Mouse (Mus musculus): ENCODE measurements around the gene Rdx. TPM values are rescaled to one million over a fixed set of nuclear protein-coding genes. Genes with fewer than 3 reads are reported as not detected.
"Not testable (repeated sequence)": the region's sequence is repeated elsewhere in the genome, so short reads cannot be mapped to it uniquely, and the experiment has no call there.

The Rdx gene
- polyA plus RNA-seq, 1 experiment from 2014 or later: 144 TPM

DNA sequence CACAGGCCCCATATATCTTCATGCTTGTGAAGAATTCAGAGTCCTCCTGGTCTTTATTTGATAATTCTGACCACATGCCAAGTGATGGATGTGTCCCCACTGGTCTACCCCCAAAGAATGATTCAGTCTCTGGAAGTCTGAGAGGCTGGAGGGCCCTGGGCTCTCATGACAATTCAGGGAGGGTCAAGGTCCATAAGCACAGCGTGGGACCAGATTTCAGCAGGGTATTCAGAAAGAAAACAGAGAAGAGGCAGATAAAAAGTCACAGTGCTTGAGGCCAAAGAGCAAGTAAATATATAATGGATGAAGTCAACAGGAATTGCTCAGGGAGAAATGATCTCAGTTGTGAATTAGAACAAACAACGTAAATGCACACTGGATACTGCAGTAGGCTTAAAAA is 15.5 kb upstream of the Rdx start:
- Histone ChIP-seq H3K27ac (replicated peaks) (no peak overlapping the region), H3K4me1 (peaks cover 11% of the 10 kb centered on the region), H3K27me3 (replicated peaks; ENCODE audit: low read depth, poor library complexity, severe bottlenecking) (no peaks in the 10 kb centered on the region), H3K4me3 (no peak overlapping the region), H3K36me3 (replicated peaks) (no peaks in the 10 kb centered on the region), H3K9me3 (no peaks in the 10 kb centered on the region)
- WGBS: 64% methylated on average over 2 of the region's 2 CpGs
- no peak for DNase-seq (ENCODE audit: low spot score)

- Histone ChIP-seq H3K4me1 (no peaks in the 10 kb centered on the region), H3K27ac (replicated peaks) (no peak overlapping the region), H3K36me3 (replicated peaks) (no peaks in the 10 kb centered on the region), H3K4me3 (no peak overlapping the region), H3K9me3 (no peaks in the 10 kb centered on the region), H3K27me3 (replicated peaks; ENCODE audit: low read depth, poor library complexity, severe bottlenecking) (no peaks in the 10 kb centered on the region)
- DNase-seq (ENCODE audit: low spot score): no peak
- WGBS: 88% methylated on average over 1 of the region's 1 CpGs
Measured at GRCm38 (mm10) chr9:52037493-52037892, 9.5 kb upstream of the Rdx start.

- Histone ChIP-seq H3K36me3 (replicated peaks) (no peaks in the 10 kb centered on the region), H3K27me3 (replicated peaks; ENCODE audit: low read depth, poor library complexity, severe bottlenecking) (no peaks in the 10 kb centered on the region; the same call in 1 of the 2 replicates), H3K27ac (replicated peaks) (no peak overlapping the region), H3K4me3 (no peak overlapping the region), H3K4me1 (peaks cover 2% of the 10 kb centered on the region), H3K9me3 (no peaks in the 10 kb centered on the region)
- DNase-seq (ENCODE audit: low spot score): no peak
- WGBS: 91% methylated on average over 2 of the region's 2 CpGs
Measured at GRCm38 (mm10) chr9:52041657-52042056, 5.3 kb upstream of the Rdx start.

DNA sequence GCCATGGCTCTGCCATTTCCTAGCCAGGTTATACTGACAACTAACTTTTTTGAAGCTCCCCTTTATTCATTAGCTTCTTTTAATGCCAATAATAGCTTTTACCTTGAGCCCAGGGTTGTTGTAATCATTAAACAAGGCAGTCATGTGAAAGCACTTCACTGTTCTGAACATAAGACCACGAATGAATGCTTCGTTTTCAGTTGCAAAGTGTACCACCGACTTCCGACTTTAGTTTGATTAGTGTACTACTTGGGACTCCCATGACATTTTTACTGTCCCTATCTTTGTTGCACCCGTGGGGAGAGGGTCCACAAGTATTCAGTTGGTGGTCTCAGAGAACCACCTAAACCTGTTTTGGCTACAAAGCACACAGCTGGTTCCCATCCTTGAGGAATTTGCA is 287 bp upstream of the Rdx start:
- H3K4me3 ChIP-seq: peak overlapping the region; percentile 96
- peak overlapping the region; percentile 99; the same call in 1 of the 2 replicates for H3K27ac ChIP-seq (replicated peaks)
- H3K4me1 ChIP-seq: peaks cover 30% of the 10 kb centered on the region
- no peaks in the 10 kb centered on the region; the same call in 1 of the 2 replicates for H3K27me3 ChIP-seq (replicated peaks; ENCODE audit: low read depth, poor library complexity, severe bottlenecking)
- H3K36me3 ChIP-seq (replicated peaks): no peaks in the 10 kb centered on the region
- WGBS: 28% methylated on average over 5 of the region's 5 CpGs
- H3K9me3 ChIP-seq: no peaks in the 10 kb centered on the region
- DNase-seq (ENCODE audit: low spot score): no peak

GRCm38 (mm10) chr9:52047821-52048649 is 1.1 kb downstream of the Rdx start:
- Histone ChIP-seq H3K4me1 (peaks cover 35% of the 10 kb centered on the region), H3K36me3 (replicated peaks) (no peaks in the 10 kb centered on the region), H3K27ac (replicated peaks) (peak overlapping the region; percentile 99), H3K4me3 (peak overlapping the region; percentile 96), H3K9me3 (no peaks in the 10 kb centered on the region), H3K27me3 (replicated peaks; ENCODE audit: low read depth, poor library complexity, severe bottlenecking) (no peaks in the 10 kb centered on the region; the same call in 1 of the 2 replicates)
- WGBS: under 1% methylated on average over 118 of the region's 118 CpGs
- peak; percentile 88 for DNase-seq (ENCODE audit: low spot score)

DNA sequence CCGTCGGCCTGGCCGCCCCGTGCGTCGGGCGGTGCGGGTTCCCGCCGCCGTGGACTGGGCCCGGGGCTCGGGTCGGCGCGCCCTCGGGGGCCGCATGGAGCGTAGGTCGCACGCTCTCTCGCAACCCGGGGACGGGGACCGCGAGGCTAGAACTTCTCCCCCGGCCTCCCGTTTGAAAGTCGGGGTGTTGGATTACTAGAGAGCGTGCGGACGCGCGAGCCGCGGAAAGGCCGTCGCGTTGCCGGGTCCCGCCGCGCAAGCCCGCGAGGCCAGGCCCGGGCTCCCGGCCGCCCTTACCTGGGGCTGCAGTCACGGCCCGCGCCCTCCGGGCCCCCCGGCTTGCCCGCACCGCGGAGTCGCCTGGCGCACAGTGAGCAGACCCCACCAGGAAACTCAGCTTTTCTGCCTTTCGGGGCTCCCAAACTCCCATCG is 1.7 kb downstream of the Rdx start:
- Histone ChIP-seq H3K9me3 (no peaks in the 10 kb centered on the region), H3K27me3 (replicated peaks; ENCODE audit: low read depth, poor library complexity, severe bottlenecking) (no peaks in the 10 kb centered on the region; the same call in 1 of the 2 replicates), H3K27ac (replicated peaks) (peak overlapping the region; percentile 99), H3K4me1 (peaks cover 35% of the 10 kb centered on the region), H3K4me3 (peak overlapping the region; percentile 96), H3K36me3 (replicated peaks) (no peaks in the 10 kb centered on the region)
- DNase-seq (ENCODE audit: low spot score): no peak
- WGBS: under 1% methylated on average over 60 of the region's 60 CpGs

GRCm38 (mm10) chr9:52049605-52050004 is 2.6 kb downstream of the Rdx start:
- H3K4me1 ChIP-seq: peaks cover 35% of the 10 kb centered on the region
- no peaks in the 10 kb centered on the region; the same call in 1 of the 2 replicates for H3K27me3 ChIP-seq (replicated peaks; ENCODE audit: low read depth, poor library complexity, severe bottlenecking)
- H3K27ac ChIP-seq (replicated peaks): no peak overlapping the region
- H3K9me3 ChIP-seq: no peaks in the 10 kb centered on the region
- no peaks in the 10 kb centered on the region for H3K36me3 ChIP-seq (replicated peaks)
- WGBS: under 1% methylated on average over 3 of the region's 3 CpGs
- no peak for DNase-seq (ENCODE audit: low spot score)
- H3K4me3 ChIP-seq: peak overlapping the region; percentile 96

DNA sequence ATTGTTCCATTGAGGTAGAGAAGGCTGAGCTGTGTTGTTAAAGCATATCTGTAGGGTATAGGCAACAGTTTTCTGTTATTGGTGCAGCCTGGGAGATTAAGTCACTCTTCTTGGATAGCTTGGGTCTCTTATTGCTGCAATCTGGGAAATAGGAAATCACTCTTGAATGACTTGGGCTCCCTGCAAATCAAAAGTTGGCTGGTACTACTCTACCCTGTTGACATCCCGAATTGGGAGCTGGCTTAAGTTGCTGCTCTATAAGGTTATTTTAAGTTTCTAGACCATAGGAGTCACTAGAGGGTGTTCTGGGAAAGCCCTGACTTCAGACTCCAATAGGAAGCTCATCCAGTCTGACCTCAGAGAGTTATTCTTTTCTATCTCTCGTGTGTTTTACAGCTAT is 3.4 kb downstream of the Rdx start:
- H3K27ac ChIP-seq (replicated peaks): no peak overlapping the region
- DNase-seq (ENCODE audit: low spot score): no peak
- peak overlapping the region; percentile 96 for H3K4me3 ChIP-seq
- H3K36me3 ChIP-seq (replicated peaks): no peaks in the 10 kb centered on the region
- no peaks in the 10 kb centered on the region; the same call in 1 of the 2 replicates for H3K27me3 ChIP-seq (replicated peaks; ENCODE audit: low read depth, poor library complexity, severe bottlenecking)
- peaks cover 38% of the 10 kb centered on the region for H3K4me1 ChIP-seq
- H3K9me3 ChIP-seq: no peaks in the 10 kb centered on the region
- 53% methylated on average over 2 of the region's 2 CpGs for WGBS

DNA sequence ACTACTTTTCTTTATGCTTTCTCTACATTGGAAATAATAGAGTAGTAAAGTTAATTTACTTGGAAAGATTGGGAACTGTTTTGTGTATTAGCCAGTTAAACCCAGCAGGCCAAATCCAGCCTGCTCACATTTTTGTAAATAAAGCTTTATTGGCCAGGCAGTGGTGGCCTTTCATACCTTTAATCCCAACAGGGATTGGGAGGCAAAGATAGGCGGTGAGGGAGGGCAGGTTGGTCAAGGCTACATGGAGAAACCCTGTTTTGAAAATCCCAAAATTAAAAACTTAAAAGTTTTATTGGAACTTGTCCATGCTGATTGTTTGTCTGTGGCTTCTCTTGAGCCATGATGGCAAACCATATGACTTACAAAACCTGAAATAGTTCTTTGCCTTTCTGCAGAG is 5.2 kb downstream of the Rdx start:
- DNase-seq (ENCODE audit: low spot score): no peak

GRCm38 (mm10) chr9:52055313-52055712 is 8.3 kb downstream of the Rdx start:
- Histone ChIP-seq H3K36me3 (replicated peaks) (no peaks in the 10 kb centered on the region), H3K4me1 (peaks cover 23% of the 10 kb centered on the region), H3K27ac (replicated peaks) (no peak overlapping the region), H3K27me3 (replicated peaks; ENCODE audit: low read depth, poor library complexity, severe bottlenecking) (no peaks in the 10 kb centered on the region), H3K4me3 (no peak overlapping the region), H3K9me3 (no peaks in the 10 kb centered on the region)
- 67% methylated on average over 3 of the region's 3 CpGs for WGBS
- no peak for DNase-seq (ENCODE audit: low spot score)

More for the DNA sequence above, 5.2 kb downstream of the Rdx start:
- Histone ChIP-seq H3K36me3 (replicated peaks) (no peaks in the 10 kb centered on the region), H3K4me1 (peaks cover 31% of the 10 kb centered on the region), H3K27me3 (replicated peaks; ENCODE audit: low read depth, poor library complexity, severe bottlenecking) (no peaks in the 10 kb centered on the region), H3K27ac (replicated peaks) (no peak overlapping the region), H3K4me3 (no peak overlapping the region), H3K9me3 (no peaks in the 10 kb centered on the region)
- 54% methylated on average over 1 of the region's 1 CpGs for WGBS

GRCm38 (mm10) chr9:52059788-52060187 is 12.8 kb downstream of the Rdx start:
- H3K4me3 ChIP-seq: no peak overlapping the region
- no peaks in the 10 kb centered on the region for H3K9me3 ChIP-seq
- no peak for DNase-seq (ENCODE audit: low spot score)
- no peak overlapping the region for H3K27ac ChIP-seq (replicated peaks)
- 84% methylated on average over 2 of the region's 2 CpGs for WGBS
- no peaks in the 10 kb centered on the region for H3K27me3 ChIP-seq (replicated peaks; ENCODE audit: low read depth, poor library complexity, severe bottlenecking)
- peaks cover 6% of the 10 kb centered on the region for H3K4me1 ChIP-seq
- peaks cover 36% of the 10 kb centered on the region for H3K36me3 ChIP-seq (replicated peaks)

DNA sequence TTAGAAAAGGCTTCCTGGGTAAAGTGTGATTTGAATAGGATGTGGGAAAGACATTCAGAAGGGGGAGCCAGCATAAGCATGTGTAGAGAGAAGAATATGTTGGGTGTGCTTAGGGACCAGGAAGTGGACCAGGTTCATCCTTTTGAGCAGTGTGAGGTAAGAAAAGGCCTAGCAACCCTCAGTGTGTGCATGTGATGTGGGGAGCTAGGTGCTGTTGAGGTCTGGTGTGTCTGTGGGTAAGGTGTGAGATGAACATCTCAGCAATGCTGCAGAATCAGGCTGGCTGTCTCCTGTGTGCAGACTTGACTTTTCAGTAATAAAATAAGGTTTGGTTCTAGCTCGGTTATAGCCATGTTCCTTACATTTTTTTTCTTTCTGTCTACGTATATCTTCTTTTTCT is 23.1 kb downstream of the Rdx start:
- no peaks in the 10 kb centered on the region for H3K27me3 ChIP-seq (replicated peaks; ENCODE audit: low read depth, poor library complexity, severe bottlenecking)
- 92% methylated on average over 2 of the region's 2 CpGs for WGBS
- no peak overlapping the region for H3K27ac ChIP-seq (replicated peaks)
- no peaks in the 10 kb centered on the region for H3K9me3 ChIP-seq
- DNase-seq (ENCODE audit: low spot score): no peak
- H3K4me3 ChIP-seq: no peak overlapping the region
- H3K4me1 ChIP-seq: no peaks in the 10 kb centered on the region
- H3K36me3 ChIP-seq (replicated peaks): peaks cover 94% of the 10 kb centered on the region

DNA sequence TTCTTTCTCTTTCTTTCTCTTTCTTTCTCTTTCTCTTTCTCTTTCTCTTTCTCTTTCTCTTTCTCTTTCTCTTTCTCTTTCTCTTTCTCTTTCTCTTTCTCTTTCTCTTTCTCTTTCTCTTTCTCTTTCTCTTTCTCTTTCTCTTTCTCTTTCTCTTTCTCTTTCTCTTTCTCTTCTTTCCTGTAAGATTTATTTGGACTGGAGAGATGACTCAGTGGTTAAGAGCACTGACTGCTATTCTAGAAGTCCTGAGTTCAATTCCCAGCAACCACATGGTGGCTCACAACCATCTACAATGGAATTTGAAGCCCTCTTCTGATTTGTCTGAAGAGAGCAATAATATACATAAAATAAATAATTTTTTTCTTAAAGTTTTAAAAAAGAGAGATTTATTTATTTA is 24.4 kb downstream of the Rdx start:
- peaks cover 94% of the 10 kb centered on the region for H3K36me3 ChIP-seq (replicated peaks)
- not testable (repeated sequence) for H3K27me3 ChIP-seq (replicated peaks; ENCODE audit: low read depth, poor library complexity, severe bottlenecking); H3K9me3 ChIP-seq; H3K27ac ChIP-seq (replicated peaks); H3K4me1 ChIP-seq; H3K4me3 ChIP-seq; DNase-seq (ENCODE audit: low spot score)

All from embryonic facial prominence, embryonic 10.5 days (tissue).